In genomic region chr9:70611026-70611673, GRCm38 (mm10) we compare ENCODE assay signal across 11 mouse cellular contexts. TPM values are rescaled to one million over a fixed set of nuclear protein-coding genes. Genes with fewer than 3 reads are reported as not detected.
"Had no signal": no experiment of that assay in that cellular context is flagged by ENCODE, and none has a peak within 500 bp of the region (broad histone marks: within the 10 kb centered on the region; RNA-seq: fewer than 3 reads in every experiment).

No protein-coding gene starts in this region.

- DNase-seq: kidney, postnatal 10 days; kidney, postnatal 36 days; liver; lung, adult 18-20 months; lung, postnatal 10 days; lung, postnatal 36 days; retina, postnatal 1 day; right cerebral cortex, postnatal 25 days; spleen, adult 18-20 months; thymus, postnatal 25 days had no signal

RNA-seq across cellular contexts. Expression of gene Gm10642, which starts 44.9 kb away (rescaled TPM):
- total RNA-seq: monocyte, adult 5-6 weeks had no signal
